Mouse (Mus musculus): ENCODE results near the gene Misp.

GRCm38 (mm10) chr10:79842322-79842721 lies 21.5 kb downstream of the Misp start:
- TF ChIP-seq RAD21 (IDR thresholded peaks at IDR 0.05; ENCODE audit: low read depth, low read length) (no peak), POLR2A (IDR thresholded peaks at IDR 0.05; ENCODE audit: low read depth, low read length) (no peak), NELFE (IDR thresholded peaks at IDR 0.05; ENCODE audit: low read depth, low read length) (no peak), CTCF (conservative IDR thresholded peaks at IDR 0.05 in 1 of 2, IDR thresholded peaks at IDR 0.05 in 1 of 2; ENCODE audit: low read depth in 2 of 2, low read length in 2 of 2) (no peak), MEF2A (IDR thresholded peaks at IDR 0.05; ENCODE audit: borderline replicate concordance, low read depth, low read length) (no peak), ZC3H11A (IDR thresholded peaks at IDR 0.05; ENCODE audit: low read depth, low read length) (no peak)

Data from CH12.LX (cell line).